Mouse (Mus musculus) adrenal gland, adult 2 months (tissue): Measurements from ENCODE around the gene Arhgef3. TPM values are rescaled to one million over a fixed set of nuclear protein-coding genes. Genes with fewer than 3 reads are reported as not detected.
A peak's percentile ranks its signal among the peaks of the same experiment; 100 is the strongest.

Experiments used
- DNase-seq: peaks from one replicate; pipeline ENCODE4 v3.0.0; 2021
- polyA plus RNA-seq: library from polyadenylated mRNA; depleted of rRNA; stranded (reverse); fragments of >200 nt; gene quantifications from 2 replicates; pipeline ENCODE4 v1.2.3, GENCODE M21; 2012
- total RNA-seq, 2 experiments: library from RNA; stranded (reverse); gene quantifications; 2 replicates each; pipeline ENCODE4 v1.2.3; 2021

The Arhgef3 gene
- total and polyA plus RNA-seq, 3 experiments: 8.2 to 44.1 (median 39.8) TPM

GRCm38 (mm10) chr14:27115275-27115660 lies 569 bp downstream of the Arhgef3 start:
- DNase-seq: no peak

GRCm38 (mm10) chr14:27115991-27116390 lies 1.3 kb downstream of the Arhgef3 start:
- no peak for DNase-seq

GRCm38 (mm10) chr14:27116577-27117165 lies 2.0 kb downstream of the Arhgef3 start:
- peak; percentile 19 for DNase-seq

GRCm38 (mm10) chr14:27118546-27118945 lies 3.8 kb downstream of the Arhgef3 start:
- DNase-seq: no peak

GRCm38 (mm10) chr14:27122646-27123045 lies 7.9 kb downstream of the Arhgef3 start:
- peak; percentile 58 for DNase-seq

GRCm38 (mm10) chr14:27123543-27123942 lies 8.8 kb downstream of the Arhgef3 start:
- DNase-seq: peak; percentile 82

GRCm38 (mm10) chr14:27130031-27130430 lies 15.3 kb downstream of the Arhgef3 start:
- DNase-seq: no peak

GRCm38 (mm10) chr14:27130676-27131075 lies 16.0 kb downstream of the Arhgef3 start:
- DNase-seq: no peak

GRCm38 (mm10) chr14:27131521-27131920 lies 16.8 kb downstream of the Arhgef3 start:
- DNase-seq: peak; percentile 50

GRCm38 (mm10) chr14:27138891-27139290 lies 24.2 kb downstream of the Arhgef3 start:
- DNase-seq: no peak

- DNase-seq: no peak
Measured at GRCm38 (mm10) chr14:27139968-27140367, 25.3 kb downstream of the Arhgef3 start.

- no peak for DNase-seq
Measured at GRCm38 (mm10) chr14:27141486-27141885, 26.8 kb downstream of the Arhgef3 start.

- DNase-seq: no peak
Measured at GRCm38 (mm10) chr14:27142680-27143079, 28.0 kb downstream of the Arhgef3 start.

- peak; percentile 64 for DNase-seq
Measured at GRCm38 (mm10) chr14:27145171-27146045, 30.7 kb downstream of the Arhgef3 start.

GRCm38 (mm10) chr14:27147726-27148125 lies 33.0 kb downstream of the Arhgef3 start:
- peak; percentile 74 for DNase-seq

- no peak for DNase-seq
Measured at GRCm38 (mm10) chr14:27149401-27149800, 34.7 kb downstream of the Arhgef3 start.

- DNase-seq: no peak
Measured at GRCm38 (mm10) chr14:27150011-27150640, 35.4 kb downstream of the Arhgef3 start.

- DNase-seq: no peak
Measured at GRCm38 (mm10) chr14:27151432-27151831, 36.7 kb downstream of the Arhgef3 start.

GRCm38 (mm10) chr14:27155088-27155487 lies 40.4 kb downstream of the Arhgef3 start:
- DNase-seq: no peak

- no peak for DNase-seq
Measured at GRCm38 (mm10) chr14:27156032-27156431, 41.3 kb downstream of the Arhgef3 start.

- no peak for DNase-seq
Measured at GRCm38 (mm10) chr14:27158133-27158532, 43.4 kb downstream of the Arhgef3 start.

- no peak for DNase-seq
Measured at GRCm38 (mm10) chr14:27158782-27159181, 44.1 kb downstream of the Arhgef3 start.

GRCm38 (mm10) chr14:27160762-27161161 lies 46.1 kb downstream of the Arhgef3 start:
- no peak for DNase-seq
